Mouse (Mus musculus) adrenal gland, adult (tissue): ENCODE measurements around the gene AU022252.

ENCODE experiments used
- DNase-seq, 2 experiments: peaks; one replicate each; pipeline ENCODE4 v3.0.0; 2022 to 2023; ENCODE audit warnings: low spot score in 1 of 2; ENCODE audit not compliant: inconsistent age in 2 of 2

The AU022252 gene

GRCm38 (mm10) chr4:119245556-119245955 lies 13.0 kb upstream of the AU022252 start:
- DNase-seq: peak in 1 of 2 experiments; percentile 63

GRCm38 (mm10) chr4:119244468-119245240 lies 12.1 kb upstream of the AU022252 start:
- no peak for DNase-seq

DNA sequence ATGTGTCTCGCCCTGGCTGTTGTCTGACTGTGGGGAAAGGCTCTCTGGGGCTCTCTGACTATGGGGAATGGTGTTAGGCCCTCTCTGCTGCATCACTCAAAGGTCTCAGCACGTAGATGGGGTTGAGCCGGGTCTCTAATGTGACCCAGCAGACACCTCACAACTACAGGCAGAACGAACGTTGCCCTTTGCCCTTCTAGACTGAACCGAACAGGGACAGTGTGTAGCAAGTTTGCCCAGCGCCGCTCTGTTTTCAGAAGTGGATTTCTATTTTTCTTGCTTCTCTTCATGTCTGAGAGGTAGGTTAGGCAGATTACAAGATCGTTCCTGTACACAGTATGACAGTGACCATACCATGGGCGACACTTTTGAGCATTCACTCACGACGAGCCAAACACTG lies 10.1 kb upstream of the AU022252 start:
- DNase-seq: no peak

- peak in 1 of 2 experiments; percentile 41 for DNase-seq
These were observed 9.2 kb upstream of the AU022252 start for GRCm38 (mm10) chr4:119241664-119242063.

DNA sequence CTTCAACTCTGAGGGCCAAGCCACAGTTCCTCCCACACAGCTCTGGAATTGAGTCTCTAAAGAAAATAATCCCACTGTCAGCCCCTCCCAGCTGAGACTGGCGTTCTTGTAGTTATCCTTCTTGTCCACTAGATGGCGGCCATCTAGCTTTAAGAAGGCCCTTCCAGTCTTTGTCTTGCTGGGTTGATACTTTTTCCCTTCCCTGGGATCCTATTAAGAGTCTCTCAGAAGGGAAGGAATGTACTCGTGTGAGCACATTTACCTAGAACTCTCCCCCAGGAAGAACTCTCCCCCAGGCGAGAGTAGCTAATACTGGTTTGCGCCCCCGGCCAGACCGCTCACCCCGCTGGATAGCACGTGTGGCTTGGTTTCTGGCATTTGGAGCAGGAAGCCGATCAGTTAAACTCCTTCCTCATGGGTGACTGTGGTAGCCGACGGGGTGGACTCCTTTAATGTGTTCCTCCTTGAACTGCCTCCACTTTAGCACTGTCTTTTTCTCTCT lies 6.7 kb upstream of the AU022252 start:
- DNase-seq: peak in 1 of 2 experiments; percentile 81

- DNase-seq: no peak
These were observed 6.1 kb upstream of the AU022252 start for GRCm38 (mm10) chr4:119238661-119239060.

- DNase-seq: no peak
These were observed 1.8 kb upstream of the AU022252 start for GRCm38 (mm10) chr4:119234348-119234747.

DNA sequence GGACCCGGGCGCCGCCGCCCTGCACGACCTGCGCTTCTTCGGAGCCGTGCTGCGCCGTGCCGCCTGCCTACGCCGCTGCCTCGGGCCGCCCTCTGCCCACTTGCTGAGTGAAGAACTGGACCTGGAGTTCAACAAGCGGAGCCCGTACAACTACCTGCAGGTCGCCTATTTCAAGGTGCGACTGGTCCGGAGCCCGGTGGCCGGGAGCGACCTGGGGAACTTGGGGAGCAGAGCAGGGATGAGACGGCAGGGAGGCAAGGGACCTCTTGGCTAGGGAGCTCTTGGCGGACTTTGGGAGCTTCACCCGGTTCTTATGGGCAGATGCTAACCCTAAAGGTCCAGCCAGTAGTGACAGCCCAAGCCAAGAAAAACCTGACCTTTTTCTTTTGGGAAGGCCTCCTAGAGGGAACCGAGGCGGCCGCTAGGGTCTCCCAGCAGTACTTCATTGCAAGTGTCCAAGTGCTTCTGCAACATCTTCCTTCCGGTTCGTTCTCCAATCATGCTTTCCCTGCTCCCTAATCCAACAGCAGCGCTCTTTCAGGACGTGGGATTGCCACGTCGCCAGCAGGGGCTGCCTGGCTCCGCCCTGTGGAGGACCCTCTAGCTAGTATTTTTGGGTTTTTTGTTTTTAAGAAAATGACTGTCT lies 867 bp upstream of the AU022252 start:
- peak; percentile 61 to 89 for DNase-seq

DNA sequence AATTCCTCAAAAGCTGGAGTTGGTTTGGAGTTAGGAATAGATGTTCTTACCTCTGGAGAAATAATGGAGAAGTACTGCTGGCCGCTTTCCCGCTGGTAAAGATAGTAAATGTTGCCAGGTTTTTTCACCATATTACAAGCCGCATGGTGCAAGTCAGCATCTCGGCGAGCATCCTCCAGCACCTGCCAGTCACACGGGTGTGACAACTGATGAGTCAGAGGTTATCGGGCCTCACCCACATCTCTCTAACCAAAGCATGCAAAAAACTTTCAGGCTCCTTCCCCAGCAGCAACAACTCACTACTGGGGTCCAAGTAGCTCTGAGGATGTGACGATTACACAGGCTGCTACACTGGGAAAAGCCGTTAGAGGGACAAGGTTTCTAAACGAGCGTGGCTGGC lies 5.8 kb downstream of the AU022252 start:
- peak in 1 of 2 experiments; percentile 58 for DNase-seq

GRCm38 (mm10) chr4:119225719-119226118 lies 6.8 kb downstream of the AU022252 start:
- peak in 1 of 2 experiments; percentile 76 for DNase-seq

DNA sequence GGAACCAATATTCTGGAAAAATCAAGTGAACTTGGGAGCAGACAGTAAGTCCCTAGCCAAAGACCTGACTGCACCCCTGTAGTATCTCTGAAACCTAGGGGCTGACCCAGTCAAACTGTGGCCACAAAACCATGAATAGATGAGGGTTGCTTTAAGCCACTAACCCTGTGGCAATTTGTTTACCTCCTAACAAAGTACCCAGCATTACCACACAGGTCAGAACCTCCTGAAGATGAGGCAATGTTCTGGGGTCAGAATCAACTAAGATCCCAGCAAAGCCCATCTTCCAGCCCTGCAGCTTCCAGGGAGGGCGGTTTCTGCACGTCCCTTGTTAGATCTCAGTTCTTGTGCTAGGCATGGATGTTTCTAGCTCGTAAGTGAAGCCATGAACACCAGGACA lies 8.0 kb downstream of the AU022252 start:
- DNase-seq: peak in 1 of 2 experiments; percentile 54

DNA sequence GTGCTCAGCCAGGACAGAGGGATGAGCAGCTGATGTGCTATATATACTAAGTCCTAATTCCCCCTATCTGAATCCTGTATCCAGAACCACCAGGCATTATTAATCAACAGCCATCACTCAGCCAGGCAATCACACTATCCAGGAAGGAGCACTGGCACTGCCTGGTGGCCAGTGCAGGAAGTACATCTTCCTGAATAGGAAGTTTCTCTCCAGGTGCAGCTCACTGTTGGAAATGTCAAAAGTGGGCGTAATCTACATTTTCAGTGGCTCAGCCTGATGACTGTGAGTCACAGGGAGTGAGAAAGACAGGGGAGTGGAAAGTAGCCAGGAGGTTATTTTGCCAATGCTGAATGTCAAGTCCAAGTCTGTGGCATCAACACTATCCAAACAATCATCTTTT lies 8.8 kb downstream of the AU022252 start:
- DNase-seq: peak; percentile 73 to 86

GRCm38 (mm10) chr4:119218169-119218568 lies 14.3 kb downstream of the AU022252 start, which contains the start of gene Tmem269:
TSS of gene Tmem269 (minus strand) at chr4:119218217.
- DNase-seq: no peak

- DNase-seq: no peak
These were observed 15.8 kb downstream of the AU022252 start for GRCm38 (mm10) chr4:119216667-119217066.

GRCm38 (mm10) chr4:119204672-119205071 lies 27.8 kb downstream of the AU022252 start:
- DNase-seq: peak; percentile 43 to 82

- no peak for DNase-seq
These were observed 34.4 kb downstream of the AU022252 start for GRCm38 (mm10) chr4:119198105-119198504.

- DNase-seq: no peak
These were observed 36.8 kb downstream of the AU022252 start for GRCm38 (mm10) chr4:119195582-119196320.

DNA sequence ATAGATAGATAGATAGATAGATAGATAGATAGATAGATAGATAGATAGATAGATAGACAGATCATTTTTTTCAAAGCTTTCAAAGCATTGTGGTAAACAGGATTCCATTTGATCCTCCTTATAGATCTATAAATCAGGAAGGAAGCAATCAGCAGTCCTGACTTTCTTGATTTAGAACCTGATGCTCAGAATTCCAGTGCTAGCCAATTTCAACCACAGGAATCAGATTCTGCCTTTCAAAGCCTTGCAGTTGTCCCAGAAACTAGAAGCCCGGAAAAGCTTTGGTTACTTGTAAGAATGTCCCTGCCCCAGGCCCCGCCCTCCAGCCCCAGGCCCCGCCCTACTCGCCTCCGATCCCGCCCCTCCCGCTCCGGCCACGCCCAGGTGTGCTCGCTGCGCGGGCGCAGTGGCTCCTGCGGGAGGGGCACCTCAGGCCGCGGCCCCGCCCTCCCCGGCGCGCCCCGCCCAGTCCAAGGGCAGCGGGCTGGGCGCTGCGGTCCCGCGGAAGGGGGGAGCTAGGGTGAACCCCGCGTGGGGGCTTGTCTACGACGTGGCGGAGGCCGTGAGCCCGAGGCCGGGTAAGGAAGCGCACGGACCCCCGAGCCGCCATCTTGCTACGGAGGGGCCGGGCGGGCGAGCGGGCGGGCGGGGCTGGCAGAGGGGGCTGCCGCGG lies 37.5 kb downstream of the AU022252 start, which contains the start of gene Svbp:
TSS of gene Svbp (plus strand) at position 398 of the 673 bp plus-strand sequence.
- peak; percentile 89 to 97 for DNase-seq

GRCm38 (mm10) chr4:119192757-119193156 lies 39.8 kb downstream of the AU022252 start:
- DNase-seq: no peak

DNA sequence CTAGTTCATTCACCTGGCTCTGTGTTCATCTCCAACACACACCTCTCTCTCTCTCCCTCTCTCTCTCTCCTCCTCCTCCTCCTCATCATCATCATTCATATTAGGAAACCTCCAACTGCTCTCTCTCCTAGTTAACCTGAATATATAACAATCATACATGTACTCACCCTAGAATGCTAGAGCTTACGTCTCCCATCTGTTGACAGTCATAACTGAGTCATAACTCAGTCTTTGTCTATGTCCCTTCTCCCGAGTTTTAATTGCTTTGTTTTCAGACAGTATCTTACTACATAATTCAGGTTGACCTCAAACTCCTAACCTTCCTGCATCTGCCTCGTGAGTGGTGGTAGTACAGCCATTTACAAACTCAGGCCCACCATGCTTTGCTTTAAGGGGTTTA lies 41.2 kb downstream of the AU022252 start:
- DNase-seq: no peak

DNA sequence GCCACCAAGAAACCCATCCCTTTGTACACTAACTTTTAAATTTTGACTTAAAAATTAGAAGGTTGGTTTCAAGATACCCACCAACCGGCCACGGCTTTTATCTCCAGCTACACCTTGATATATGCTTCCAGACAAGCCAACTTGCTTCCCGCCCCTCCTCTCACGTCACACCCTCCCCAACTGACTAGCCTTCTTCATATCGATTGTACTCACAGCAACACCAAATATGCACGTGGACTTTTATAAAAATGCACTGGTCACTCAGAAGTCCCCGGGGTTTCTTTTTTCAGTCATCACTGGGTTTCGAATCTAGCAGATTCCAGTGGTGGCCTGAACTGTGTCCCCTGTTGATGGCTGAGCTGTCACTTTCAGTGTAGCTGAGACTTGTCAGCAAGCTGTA lies 41.9 kb downstream of the AU022252 start:
- no peak for DNase-seq
